Mouse (Mus musculus) frontal cortex, postnatal 10 days (tissue): ENCODE measurements around the gene Gm614.

ENCODE experiments used
- DNase-seq, 2 experiments: peaks; one replicate each; pipeline ENCODE4 v3.0.0; 2022; ENCODE audit warnings: low spot score in 2 of 2, mixed read lengths in 1 of 2

Gm614 gene

DNA sequence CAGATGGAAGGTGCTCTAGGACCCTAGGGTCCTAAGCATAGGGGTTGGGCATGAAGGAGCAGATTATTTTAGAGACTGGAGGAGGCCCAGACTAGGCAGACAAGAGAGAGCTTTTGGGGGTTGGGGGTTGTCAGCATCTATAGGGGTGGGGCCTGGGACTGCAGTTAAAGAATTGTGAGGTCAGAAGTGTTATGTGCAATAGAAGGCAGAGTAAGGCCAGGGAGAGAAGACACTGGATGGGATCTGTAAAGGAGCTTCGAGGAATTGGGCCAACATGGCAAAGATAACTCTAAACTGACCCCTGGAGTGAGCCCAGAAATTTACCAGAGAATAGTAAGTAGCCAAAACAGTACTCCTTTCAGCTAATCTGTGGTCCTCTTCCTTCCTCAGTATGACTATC, at the start of gene Gm614:
Gene Gm614, minus strand, starts transcription at position 101 of the 400 bp plus-strand sequence.
- DNase-seq: no peak

DNA sequence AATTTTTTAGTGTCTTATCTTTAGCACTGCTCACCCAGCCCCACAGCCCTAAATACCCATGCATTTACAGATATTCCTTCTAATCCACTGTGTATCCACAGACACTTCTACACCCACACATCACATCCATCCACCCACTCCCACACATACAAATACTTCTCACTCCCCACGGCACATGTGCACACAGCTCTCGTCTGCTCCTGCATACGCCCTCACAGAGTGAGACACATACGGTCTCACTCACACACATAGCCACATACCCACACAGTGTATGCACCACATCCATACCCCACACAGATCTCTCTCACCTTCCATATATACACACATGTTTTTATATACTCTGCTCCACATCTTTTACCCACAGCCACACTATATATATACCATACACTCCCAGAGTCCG, 45.5 kb upstream of the Gm614 start:
- no peak for DNase-seq

DNA sequence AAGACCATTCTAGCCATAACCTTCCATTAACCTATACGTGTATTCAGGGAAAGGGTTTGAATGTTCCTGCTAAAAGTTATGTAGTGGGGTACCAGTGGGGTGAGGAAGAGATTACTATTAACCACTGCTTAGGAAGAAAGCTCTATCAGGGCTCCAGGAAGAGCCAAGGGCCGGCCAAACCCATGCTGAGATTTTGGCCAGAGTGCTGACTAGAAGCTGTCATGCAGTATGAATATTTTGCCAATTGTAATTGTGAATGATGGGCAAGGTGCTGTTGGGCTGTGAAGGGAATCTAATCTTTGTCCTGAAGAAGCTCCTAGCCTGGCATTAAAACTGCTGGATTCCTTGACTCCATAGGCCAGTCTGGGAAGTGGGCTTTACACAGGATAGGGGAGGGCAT, 40.9 kb upstream of the Gm614 start:
- no peak for DNase-seq

DNA sequence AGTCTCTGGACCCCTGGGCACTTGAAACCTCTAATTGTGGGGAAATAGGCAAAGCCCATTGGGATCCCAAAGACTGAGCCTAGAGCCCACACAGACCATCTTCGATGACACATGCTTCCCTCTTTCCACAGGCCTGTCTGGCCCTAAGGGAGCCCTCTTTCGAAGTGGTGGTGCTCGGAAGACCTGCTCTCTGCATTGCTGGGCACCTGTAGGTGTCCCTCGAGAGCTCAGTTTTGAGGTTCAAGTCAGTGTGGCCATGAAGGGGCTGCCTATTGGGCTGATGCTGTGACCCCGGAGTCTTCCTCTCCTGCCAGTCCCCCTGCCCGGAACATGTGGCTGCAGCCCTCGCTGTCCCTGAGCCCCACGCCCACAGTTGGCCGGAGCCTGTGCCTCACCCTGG, 37.9 kb upstream of the Gm614 start:
- no peak for DNase-seq

DNA sequence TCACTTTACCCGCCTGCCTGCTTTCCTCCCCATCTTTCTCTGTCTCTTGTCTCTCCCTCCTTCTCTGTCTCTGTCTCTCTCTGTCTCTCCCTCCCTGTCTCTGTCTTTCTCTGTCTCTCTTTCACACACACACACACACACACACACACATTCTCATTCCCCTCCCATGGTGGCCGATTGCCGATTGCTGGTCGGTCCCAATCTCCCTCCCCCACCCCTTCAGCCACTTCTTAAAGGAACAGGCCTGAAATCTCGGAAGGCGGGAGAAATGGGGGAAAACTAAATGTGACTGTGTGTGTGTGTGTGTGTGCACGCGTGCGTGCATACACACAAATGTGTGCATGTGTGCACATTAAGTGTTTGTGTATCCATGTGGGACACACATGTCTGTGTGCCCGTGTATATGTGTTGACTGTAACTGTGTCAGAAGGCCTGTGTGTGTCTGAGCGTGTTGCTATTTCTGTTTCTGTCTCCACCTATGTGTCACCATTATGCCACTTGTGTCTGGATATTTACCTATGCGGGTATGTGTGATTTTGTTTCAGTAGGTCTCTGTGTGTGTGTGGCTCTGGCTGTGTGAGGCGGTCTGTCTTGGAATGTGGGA, 36.7 kb upstream of the Gm614 start:
- no peak for DNase-seq

DNA sequence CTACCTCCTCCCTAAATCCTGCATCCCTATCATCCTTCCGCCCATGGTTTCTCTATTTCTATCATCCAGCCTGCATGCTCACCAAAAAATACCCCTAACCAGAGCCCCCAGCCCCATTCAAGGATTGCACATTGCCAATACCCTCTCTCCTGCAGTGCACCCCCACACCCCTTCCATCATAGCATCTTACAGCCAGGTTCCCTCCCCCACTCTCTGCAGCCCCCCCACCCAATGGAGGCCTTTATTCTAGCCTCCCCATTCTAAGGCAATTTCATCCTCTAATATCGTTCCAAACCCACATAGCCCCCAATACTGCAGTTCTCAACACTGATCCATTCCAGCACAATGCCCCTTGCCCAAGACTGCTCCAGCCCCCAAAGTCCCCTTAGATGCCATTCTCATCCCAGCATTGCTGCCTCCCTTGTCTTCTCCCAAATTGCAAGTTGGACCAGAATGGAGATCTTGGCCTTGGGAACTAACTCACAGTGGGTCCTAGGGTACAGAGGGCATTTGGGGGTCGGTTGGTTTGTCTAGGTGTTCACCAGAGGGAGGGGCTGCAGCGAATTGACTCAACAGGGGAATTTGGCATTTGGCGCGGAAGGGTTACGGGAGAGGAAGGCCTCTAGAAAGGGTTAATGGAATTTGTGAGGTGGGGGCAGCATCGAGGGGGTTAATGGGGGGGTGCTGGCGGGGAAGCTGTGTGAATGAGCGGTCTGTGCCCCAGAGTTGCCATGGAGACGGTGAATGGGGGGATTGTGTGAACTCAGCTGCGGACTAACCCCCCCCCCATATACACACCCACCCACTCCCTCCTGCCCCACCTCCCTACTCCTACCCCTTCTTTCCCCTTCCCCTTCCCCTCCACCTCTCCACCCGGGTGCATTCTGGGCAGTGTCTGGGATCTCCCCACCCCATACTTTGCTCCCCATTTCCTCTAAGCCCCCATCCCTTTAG, 36.0 kb upstream of the Gm614 start:
- peak in 1 of 2 experiments; percentile 25 for DNase-seq

DNA sequence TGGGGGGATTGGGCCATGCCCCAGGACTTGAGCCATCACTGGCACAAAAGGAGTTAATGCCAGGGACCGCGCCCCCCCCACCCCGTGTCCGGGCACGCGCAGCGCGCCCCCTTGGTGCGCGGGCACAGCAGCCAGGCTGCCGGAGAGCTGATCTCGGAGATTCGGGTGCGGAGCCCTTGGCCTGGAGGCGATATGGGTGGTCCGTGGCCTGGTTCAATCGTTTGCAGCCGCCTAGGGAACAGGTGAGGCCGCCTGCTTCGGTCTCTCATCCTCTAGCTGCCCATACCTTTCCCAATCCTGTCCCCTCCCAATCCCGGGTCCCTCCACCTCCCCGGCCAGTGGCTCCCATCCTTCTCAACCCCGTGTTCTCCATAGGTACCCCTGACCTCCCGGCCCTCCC, 35.3 kb upstream of the Gm614 start, which contains the start of gene Nlgn3:
Gene Nlgn3, plus strand, starts transcription at position 114 of the 400 bp plus-strand sequence.
- DNase-seq: peak in 1 of 2 experiments; percentile 26

DNA sequence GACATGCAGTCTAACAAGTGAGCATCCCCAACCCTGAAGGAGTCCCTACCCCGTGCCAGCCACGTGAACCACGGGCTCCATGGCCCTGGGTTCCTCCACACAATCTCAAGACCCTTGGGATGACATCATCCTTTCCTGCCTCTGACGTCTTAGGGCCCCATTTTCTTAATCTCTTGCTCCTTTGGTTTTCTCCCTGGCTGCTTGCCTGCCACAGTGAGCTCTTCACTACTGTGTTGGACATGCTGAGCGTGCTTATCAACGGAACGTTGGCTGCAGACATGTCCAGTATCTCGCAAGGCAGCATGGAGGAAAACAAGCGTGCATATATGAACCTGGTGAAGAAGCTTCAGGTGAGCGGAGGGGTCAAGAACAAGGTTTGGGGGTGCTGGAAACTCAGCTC, 26.3 kb upstream of the Gm614 start:
- no peak for DNase-seq

DNA sequence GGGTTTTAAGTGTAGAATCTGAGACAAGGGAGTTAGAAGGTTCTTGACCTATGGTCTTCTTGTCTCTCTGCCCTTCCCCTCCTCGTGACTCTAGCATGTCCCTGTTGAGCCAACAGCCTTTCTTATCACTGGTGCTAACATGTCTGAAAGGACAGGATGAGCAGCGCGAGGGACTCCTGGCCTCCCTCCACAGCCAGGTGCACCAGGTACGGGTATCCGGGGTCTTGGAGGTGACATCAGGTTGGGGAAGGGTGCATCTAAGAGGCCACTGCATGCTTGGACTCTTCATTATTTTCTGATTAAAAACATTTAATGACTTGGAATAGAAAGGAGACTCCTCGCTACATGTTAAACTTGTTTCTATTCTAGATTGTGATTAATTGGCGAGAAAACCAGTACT, 25.2 kb upstream of the Gm614 start:
- no peak for DNase-seq

DNA sequence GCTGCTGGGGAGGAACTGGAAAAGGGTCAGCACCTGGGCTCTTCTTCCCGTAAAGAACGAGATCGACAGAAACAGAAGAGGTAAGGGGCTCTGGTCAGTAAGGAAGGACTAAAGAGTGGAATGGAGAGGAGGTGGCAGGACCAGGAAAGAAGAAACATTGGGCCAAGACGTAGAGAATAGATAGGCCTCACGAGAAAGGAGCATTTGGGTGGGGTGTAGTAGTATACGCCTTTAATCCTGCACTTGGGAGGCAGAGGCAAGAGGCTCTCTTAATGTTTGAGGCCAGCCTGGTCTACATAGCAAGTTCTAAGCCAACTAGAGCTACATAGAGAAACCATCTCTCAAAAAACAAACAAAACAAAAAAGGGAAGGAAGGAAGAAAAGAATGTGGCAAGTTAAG, 24.6 kb upstream of the Gm614 start:
- no peak for DNase-seq

DNA sequence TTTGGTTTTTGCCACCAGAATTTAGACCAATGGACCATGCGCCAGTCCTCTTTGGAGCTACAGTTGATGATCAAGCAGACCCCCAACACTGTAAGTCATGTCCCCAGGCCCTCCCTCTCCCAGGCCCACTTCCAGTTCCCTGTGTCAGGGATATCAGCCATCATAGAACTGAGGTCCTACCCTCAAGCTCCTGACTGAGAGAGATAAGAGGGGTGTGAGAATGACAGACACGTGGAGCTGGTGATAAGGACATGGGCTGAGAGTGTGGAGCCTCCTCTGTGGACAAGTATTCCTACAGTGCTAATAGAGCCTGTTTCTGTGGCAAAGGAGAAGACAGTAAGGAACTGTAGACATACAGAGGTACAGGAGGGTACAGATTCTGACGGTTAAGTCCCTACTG, 23.8 kb upstream of the Gm614 start:
- no peak for DNase-seq

DNA sequence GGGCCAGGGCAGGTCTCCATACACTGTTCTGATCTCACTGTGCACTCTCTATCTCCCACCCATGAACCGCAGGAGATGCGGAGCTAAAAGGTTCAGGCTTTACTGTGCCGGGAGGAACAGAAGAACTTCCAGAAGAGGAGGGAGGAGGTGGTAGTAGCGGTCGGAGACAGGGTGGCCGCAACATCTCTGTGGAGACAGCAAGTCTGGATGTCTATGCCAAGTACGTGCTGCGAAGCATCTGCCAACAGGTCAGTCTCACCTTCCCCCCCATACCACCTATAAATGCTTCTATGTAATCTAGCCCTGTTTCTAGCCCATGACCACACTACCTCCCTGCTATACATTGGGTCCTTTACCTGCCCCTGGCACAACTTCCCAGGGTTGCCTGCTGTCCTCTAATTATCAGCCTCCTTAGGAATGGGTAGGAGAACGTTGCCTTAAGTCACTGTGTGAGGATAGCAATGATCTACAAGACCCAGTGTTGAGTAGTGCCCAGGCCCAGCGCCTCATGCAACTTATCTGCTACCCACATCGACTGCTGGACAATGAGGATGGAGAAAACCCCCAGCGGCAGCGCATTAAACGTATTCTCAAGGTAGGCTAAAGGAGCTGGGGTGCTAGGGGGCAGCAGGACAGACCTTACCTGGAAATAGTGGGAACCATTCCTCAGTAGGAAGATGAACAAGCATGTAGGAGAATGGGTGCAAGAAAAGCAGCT, 22.3 kb upstream of the Gm614 start:
- DNase-seq: no peak

DNA sequence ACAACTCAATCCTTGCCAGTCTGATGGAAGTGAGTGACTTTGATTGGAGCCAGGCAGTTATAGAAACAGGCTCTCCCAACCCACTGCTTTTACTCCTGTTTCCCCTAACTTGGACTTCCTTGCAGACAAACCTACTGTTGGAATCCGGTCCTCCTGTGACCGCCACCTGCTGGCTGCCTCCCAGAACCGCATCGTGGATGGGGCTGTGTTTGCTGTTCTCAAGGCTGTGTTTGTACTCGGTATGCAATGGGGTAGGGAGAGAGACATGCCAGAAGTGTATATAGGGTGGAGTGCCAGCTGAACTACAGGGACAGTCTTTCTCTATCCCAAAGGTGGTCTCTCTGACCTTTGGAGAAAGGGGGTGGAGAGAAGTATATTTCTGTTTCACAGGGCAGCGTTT, 21.7 kb upstream of the Gm614 start:
- DNase-seq: peak; percentile 32 to 46

DNA sequence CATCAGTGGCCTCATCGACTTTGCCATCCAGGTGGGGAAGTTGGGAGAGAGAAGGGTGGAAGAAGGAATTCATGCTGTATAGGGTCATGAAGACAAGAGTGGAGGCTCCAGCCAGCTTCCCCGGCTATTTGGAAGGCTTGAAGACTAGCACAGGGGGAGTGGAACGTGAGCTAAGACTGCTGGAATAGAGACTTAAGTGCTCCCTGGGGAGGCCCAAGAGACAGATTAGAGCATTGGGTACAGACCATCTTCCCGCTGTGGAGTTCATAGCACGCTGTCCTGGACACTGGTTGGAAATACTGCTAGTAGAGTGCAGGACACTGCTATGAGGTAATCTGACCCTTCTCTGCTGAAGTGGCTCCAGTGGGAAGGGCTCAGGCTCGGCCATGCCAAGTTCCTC, 19.0 kb upstream of the Gm614 start:
- DNase-seq: no peak

DNA sequence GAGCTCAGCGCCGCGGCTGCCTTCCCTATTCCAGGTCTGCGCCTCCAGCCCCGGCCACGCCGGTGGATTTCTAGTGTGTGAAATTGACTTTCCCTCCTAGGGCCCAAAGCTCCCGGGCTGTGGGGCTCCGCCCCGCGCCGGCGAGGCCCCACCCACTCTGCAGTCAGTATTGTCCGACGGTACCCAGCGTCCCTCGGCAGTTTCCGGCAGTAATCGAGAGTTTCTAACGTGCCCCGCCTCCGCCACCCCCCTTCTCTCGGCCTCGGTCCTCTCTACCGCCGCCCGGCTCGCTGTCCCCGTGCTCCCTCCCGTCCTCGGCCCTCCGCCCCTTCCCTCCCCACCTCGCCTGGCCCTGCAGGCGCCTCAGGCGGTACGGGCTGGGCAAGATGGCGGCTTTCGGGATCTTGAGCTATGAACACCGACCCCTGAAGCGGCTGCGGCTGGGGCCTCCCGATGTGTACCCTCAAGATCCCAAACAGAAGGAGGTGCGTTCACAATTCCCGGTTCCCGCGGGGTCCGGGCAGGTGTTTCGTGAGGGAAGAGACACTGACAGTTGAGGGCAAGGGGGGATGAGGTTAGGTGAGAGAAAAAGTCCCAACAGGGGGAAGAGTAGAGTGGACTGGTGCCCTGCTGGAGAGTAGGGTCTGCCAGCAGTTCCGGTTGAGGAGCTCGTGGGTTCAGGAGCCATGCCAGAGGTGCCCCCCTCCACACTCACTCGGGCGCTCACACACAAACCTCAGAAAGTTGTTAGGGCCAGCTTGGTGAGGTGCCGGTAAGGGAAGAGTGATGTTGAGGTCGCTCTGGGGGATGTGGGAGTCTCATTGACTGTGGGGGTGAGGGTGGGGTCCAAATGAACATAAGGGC, 10.3 kb upstream of the Gm614 start, which contains the start of gene Med12:
Gene Med12, plus strand, starts transcription at position 156 of the 864 bp plus-strand sequence.
- DNase-seq: peak; percentile 79

DNA sequence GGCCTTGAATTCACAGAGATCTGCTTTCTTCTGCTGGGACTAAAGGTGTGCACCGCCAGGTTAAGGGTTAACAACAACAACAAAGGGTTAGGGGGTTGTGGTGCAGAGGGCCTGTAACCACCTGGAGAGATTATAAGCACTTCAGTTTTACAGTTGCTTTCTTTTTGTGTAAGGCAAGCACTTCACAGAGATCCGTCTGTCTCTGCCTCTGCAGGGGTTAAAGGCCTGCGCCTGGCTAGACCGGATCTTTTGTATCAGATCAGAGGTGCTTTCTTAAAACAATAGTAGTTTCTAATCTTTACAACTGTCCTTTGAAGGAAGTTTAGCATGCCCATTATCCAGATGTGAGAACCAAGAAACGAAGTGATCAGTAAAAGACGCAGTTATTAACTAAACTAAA, 9.6 kb upstream of the Gm614 start:
- DNase-seq: no peak

DNA sequence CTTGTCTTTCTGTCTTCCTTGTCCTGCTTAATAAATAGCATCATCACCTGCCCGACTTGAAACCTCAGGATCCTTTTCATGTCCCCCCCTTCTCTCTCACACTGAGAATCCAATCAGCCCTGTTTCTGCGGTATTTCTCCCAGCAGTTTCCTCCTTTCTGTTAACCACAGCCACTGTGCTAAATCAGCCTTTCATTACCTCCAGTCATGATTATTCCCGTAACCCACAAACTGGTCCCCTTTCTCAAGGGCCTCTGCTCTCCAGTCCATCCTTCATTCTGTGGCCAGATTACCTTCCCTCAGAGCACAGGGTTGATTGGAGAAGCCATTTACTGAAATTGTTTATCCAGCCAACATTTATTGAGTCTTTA, 4.9 kb upstream of the Gm614 start, which contains the start of gene Gm20489:
Gene Gm20489, minus strand, starts transcription at position 269 of the 370 bp plus-strand sequence.
- DNase-seq: no peak

DNA sequence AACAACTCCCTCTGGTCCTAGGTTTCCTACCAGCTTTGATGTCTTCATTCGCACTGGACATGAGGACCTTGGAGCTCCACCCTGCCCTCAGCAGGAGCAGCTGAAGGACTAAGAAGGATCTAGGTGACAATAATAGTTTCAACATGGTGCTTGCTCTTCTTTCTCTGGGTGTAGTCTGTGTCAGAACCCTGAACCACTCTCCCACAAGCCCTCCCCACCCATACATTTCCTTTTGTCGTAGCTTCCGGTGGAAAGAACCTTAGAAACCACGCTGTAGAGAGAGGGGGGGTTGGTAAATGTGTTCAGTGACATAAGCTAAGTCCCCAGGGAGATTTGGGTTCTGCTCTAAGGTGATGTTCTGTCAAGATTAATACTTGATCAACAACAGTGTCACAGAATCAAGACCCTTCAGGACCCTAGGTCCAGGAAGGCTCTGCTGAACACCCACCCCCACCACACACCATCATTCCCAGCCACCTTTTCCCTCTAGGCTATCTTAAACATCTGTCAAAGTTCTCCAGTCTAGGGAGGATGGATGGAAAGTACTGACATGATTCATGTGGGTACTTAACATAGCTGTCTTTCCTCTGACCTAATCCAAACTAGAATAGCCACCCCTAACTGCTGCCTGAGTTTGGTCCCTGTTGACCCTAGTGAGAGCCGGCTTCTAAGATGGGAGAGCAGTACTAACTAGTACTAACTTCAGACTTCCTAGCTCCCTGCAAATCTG, 4.4 kb upstream of the Gm614 start, which contains the start of gene Il2rg:
Gene Il2rg, minus strand, starts transcription at position 231 of the 730 bp plus-strand sequence.
- DNase-seq: no peak

DNA sequence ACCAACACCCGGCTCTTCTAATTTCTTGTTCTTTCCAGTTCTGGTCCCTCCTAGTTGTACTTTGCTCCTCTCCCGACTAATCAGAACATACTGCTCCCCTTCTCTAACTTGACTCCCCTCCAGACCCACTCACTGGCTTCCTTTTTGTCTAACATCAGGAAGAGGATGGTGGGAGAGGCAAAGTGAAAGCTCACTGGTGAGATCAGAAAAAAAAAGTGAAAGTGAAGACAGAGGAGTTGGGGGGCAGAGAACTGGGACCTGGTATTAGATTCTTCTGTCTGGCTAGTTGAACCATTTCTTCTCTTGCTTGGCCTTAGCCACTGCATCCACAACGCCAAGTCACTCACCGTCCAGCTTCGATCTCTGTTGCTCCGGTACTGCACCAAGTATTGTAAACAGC, 2.8 kb upstream of the Gm614 start:
- no peak for DNase-seq
